Mouse (Mus musculus) T-cell, adult 66 days (primary cell): Measurements from ENCODE around the gene Ern1. TPM values are rescaled to one million over a fixed set of nuclear protein-coding genes. Genes with fewer than 3 reads are reported as not detected.

Experiments used
- total RNA-seq, 2 experiments: library from RNA; stranded (reverse); gene quantifications; 3 replicates in 1 of 2; 4 replicates in 1 of 2; pipeline ENCODE4 v1.2.4; 2023

Gene Ern1
- 10 to 100 TPM; 14.1 to 14.6 TPM for total RNA-seq

DNA sequence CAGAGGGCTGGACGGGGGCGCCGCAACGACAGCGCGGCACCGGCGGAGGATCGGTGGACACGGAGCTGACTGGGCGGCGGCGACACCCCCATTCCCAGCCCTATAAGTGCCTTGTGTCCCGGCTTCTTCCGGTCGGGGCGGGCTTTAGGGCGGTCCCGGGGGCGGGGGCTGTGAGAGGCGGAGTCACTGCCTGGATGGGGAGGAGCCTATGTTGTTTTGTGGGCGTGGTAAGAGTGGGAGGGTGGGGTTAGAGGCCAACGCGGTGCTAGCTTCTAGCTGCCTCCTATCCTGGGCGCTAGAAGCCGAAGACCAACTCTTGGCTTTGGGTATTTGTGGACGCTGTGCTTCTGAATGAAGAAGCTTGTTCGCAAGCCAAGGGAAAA, at the start of gene Ern1:
TSS of gene Ern1 (minus strand) at position 120 of the 383 bp plus-strand sequence.

DNA sequence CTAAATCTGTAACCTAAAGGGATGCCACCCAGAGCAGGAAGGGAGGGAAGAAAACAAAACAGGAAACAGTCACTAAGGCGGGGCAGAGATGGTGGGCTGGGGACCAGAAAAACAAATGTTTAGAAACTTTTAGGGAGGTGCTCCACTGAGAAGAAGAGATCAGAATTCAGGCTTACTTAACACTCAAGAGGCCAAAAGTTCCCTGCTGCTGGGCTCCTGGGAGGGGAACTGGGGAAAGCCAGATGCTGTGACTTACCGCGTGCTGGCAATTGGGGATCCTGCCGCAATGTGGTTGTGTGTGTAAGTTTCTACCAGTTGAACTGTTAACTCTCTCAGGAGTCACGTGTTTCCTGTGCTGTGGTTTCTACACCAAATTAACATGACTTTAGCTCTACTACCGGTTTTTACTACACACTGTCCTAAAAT, 99.8 kb downstream of the Ern1 start, which contains the start of gene Icam2:
TSS of gene Icam2 (minus strand) at position 285 of the 426 bp plus-strand sequence.

DNA sequence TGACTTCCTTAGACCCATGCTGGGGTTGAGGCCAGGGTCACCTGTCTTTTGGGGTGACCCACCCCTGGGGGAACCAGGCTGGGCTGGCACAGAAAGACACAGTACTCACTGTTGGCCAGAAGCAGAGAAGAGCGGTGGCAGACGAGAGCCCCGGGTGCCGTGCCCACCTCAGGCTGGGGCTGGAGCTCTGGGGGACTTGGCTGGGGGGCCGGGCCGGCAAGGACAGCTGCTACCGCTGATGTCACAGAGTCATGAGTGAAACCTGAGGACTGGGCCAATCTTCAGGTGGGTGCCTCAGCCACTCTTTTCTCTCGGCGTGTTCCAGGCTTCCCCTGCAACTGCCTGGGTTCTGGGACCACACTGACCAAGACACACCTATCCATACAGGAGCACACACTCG, 122.3 kb downstream of the Ern1 start, which contains the start of gene Prr29:
TSS of gene Prr29 (plus strand) at position 107 of the 400 bp plus-strand sequence.

DNA sequence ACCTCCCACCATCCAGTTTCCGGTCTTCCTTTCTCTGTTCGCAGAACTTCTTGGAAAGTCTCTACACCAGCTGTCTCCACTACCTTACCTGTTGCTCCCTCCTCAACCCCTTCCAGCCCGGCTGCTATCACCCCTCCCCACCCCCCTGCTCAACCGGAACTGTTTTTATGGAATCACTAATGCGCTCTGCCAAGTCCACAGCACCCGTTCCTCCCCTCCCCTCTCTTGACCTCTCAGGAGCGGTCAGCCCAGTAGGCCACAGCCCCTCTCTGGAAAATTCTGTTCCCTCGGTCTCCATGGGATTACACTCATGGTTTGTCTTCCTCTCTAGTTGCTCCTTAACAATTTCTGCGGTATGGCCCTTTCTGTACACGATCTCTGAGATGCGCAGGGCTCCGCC, 134.5 kb downstream of the Ern1 start, which contains the start of gene Scn4a:
TSS of gene Scn4a (minus strand) at position 101 of the 400 bp plus-strand sequence.

Other genes starting within 250 kb of the Ern1 start
- 100 to 1,000 TPM; 103 TPM for gene Ftsj3, start 231.8 kb downstream of the Ern1 start, total RNA-seq
- gene Psmc5, start 231.7 kb downstream of the Ern1 start, total RNA-seq = 10 to 100 TPM; 52.2 to 59.5 TPM
- gene Smarcd2, start 214.9 kb downstream of the Ern1 start, total RNA-seq = 100 to 1,000 TPM; 110 to 113 TPM
- under 1 TPM; 0.26 to 0.36 TPM for gene Tcam1, start 211.2 kb downstream of the Ern1 start, total RNA-seq
- gene Gh, start 186.0 kb downstream of the Ern1 start, total RNA-seq = not detected
- gene Cd79b, start 173.1 kb downstream of the Ern1 start, total RNA-seq = 10 to 100 TPM in 1 of 2 experiments, 1 to 10 TPM in 1; 4.0 to 11.3 TPM
- gene Scn4a, start 134.6 kb downstream of the Ern1 start, total RNA-seq = under 1 TPM; 0.12 to 0.77 TPM
- under 1 TPM; 0.76 to 0.80 TPM for gene Prr29, start 122.4 kb downstream of the Ern1 start, total RNA-seq
- 10 to 100 TPM; 58.5 to 71.3 TPM for gene Icam2, start 99.8 kb downstream of the Ern1 start, total RNA-seq
- 10 to 100 TPM; 44.7 to 54.2 TPM for gene Tex2, start 125.6 kb upstream of the Ern1 start, total RNA-seq